Mouse (Mus musculus) embryo, embryonic 10 days (tissue): Measurements from ENCODE around the gene BC035044.
"Not testable (repeated sequence)": the region's sequence is repeated elsewhere in the genome, so short reads cannot be mapped to it uniquely, and the experiment has no call there.

ENCODE experiments used
- DNase-seq: peaks from one replicate; pipeline ENCODE4 v3.0.0-alpha.2; 2015; ENCODE audit warnings: low spot score

The BC035044 gene

GRCm38 (mm10) chr6:128850671-128851070 lies 40.3 kb downstream of the BC035044 start:
- no peak for DNase-seq

- DNase-seq, result peak; percentile 61
Observed at GRCm38 (mm10) chr6:128849902-128850301, 41.0 kb downstream of the BC035044 start.

- DNase-seq, result no peak
Observed at GRCm38 (mm10) chr6:128847401-128847800, 43.5 kb downstream of the BC035044 start.

- DNase-seq, result peak; percentile 35
Observed at GRCm38 (mm10) chr6:128845998-128846542, 44.9 kb downstream of the BC035044 start.

- DNase-seq, result peak; percentile 96
Observed at GRCm38 (mm10) chr6:128845319-128845979, 45.5 kb downstream of the BC035044 start.

- no peak for DNase-seq
Observed at GRCm38 (mm10) chr6:128844586-128845080, 46.3 kb downstream of the BC035044 start.

- no peak for DNase-seq
Observed at GRCm38 (mm10) chr6:128844131-128844530, 46.8 kb downstream of the BC035044 start.

GRCm38 (mm10) chr6:128843479-128843992 lies 47.4 kb downstream of the BC035044 start:
- peak; percentile 74 for DNase-seq

- DNase-seq, result peak; percentile 95
Observed at GRCm38 (mm10) chr6:128842945-128843478, 47.9 kb downstream of the BC035044 start.

- DNase-seq, result no peak
Observed at GRCm38 (mm10) chr6:128842356-128842944, 48.5 kb downstream of the BC035044 start.

- DNase-seq, result no peak
Observed at GRCm38 (mm10) chr6:128841327-128842089, 49.4 kb downstream of the BC035044 start.

- not testable (repeated sequence) for DNase-seq
Observed at GRCm38 (mm10) chr6:128840669-128841068, 50.3 kb downstream of the BC035044 start.

- no peak for DNase-seq
Observed at GRCm38 (mm10) chr6:128839921-128840320, 51.0 kb downstream of the BC035044 start.

- DNase-seq, result peak; percentile 94
Observed at GRCm38 (mm10) chr6:128839266-128839771, 51.6 kb downstream of the BC035044 start.

GRCm38 (mm10) chr6:128838342-128839265 lies 52.3 kb downstream of the BC035044 start:
- peak; percentile 90 for DNase-seq

- DNase-seq, result peak; percentile 60
Observed at GRCm38 (mm10) chr6:128837454-128838341, 53.2 kb downstream of the BC035044 start.

- DNase-seq, result no peak
Observed at GRCm38 (mm10) chr6:128836955-128837334, 54.0 kb downstream of the BC035044 start.

- no peak for DNase-seq
Observed at GRCm38 (mm10) chr6:128836191-128836954, 54.6 kb downstream of the BC035044 start.

GRCm38 (mm10) chr6:128835571-128835970 lies 55.4 kb downstream of the BC035044 start:
- no peak for DNase-seq
